Mouse (Mus musculus) erythroblast, embryonic 14.5 days (primary cell): ENCODE measurements around the gene Ppara.

Source experiments
- GATA1 ChIP-seq: IDR thresholded peaks from 2 replicates; pipeline ENCODE4 v1.6.1; 2012; ENCODE audit warnings: low read length, inconsistent platforms, mixed read lengths
- TAL1 ChIP-seq: IDR thresholded peaks from 3 replicates; pipeline ENCODE4 v1.6.1; 2012; ENCODE audit warnings: low read length, inconsistent platforms, mixed read lengths

DNA sequence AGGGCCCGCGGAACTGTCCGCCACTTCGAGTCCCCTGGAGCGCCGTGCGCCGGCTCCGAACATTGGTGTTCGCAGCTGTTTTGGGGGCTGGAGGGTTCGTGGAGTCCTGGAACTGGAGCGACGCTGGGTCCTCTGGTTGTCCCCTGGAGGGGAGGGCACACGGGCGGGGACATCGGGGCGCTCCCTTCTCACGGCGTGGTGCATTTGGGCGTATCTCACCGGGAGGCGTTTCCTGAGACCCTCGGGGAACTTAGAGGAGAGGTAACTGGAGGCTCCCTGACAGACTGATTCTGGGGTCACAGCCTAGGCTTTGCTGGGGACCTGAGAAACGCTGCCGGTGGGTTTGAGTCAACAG lies 1.0 kb downstream of the Ppara start:
- TF ChIP-seq TAL1 (no peak), GATA1 (no peak)
